Mouse (Mus musculus) cerebellum, adult 18-20 months (tissue): ENCODE results near the gene Lama5.

Experiments
- DNase-seq, 2 experiments: peaks; one replicate each; pipeline ENCODE4 v3.0.0; 2021

Lama5 gene

DNA sequence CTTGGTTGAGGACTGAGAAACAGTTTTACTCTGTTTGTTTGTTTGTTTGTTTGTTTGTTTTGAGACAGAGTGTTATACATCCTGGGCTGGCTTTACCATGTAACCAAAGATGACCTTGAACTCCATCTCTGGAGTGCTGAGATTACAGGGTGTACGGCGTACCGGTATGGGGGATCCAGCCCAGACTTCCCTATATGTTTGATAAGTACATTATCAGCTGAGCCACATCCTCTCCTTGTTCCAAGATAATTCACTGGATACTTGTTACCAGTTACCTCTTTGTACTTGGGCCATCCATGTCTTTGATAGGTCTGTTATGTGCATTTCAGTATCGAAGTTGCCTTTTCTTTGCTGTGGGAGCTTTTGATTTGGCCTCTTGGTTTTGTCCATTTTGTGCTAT is 92.4 kb downstream of the Lama5 start:
- DNase-seq, result no peak

DNA sequence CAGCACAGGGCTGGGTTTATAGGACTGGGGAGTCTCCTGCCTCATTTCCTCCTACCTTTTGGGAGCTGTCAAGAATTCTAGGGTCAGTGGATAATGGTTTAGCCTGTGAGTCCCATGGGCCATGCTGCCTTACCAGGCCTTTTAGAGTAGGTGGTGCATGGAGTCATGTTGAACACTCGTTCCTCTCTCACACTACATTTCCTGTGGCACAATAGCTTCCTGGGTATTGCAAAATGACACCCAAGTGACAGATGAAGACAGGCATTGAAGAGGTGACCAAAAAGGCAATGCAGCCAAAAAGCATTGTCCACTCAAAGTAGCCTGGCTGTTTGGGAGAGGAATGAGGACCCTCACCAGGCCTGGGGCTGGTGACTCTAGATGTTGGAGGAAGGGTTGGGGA is 98.0 kb downstream of the Lama5 start:
- no peak for DNase-seq
